In genomic region chr7:139085629-139086194, GRCm38 (mm10) we compare ENCODE assay signal across 8 mouse cellular contexts. TPM values are rescaled to one million over a fixed set of nuclear protein-coding genes. Genes with fewer than 3 reads are reported as not detected.
DNase-seq lines count a peak whose midpoint lies in the region; ATAC-seq and TF ChIP-seq lines count a peak whose summit lies in the region.

Gene Dpysl4, plus strand, starts transcription at chr7:139086001.

- peak within 1 kb of the TSS; percentile 80 for H3K4me2 ChIP-seq in intestine, embryonic 16.5 days (ENCODE audit: low read depth, low read length)
- peak within 1 kb of the TSS; percentile 72 for H3K4me2 ChIP-seq in midbrain, embryonic 12.5 days (replicated peaks)
- H3K4me2 ChIP-seq in stomach, postnatal 0 days (replicated peaks; ENCODE audit: low read depth) = peak within 1 kb of the TSS; percentile 69

- peak; percentile 45 for DNase-seq in adrenal gland, adult 8-10 months
- DNase-seq in cerebellum, postnatal 4 days (ENCODE audit: low spot score in 2 of 2) = peak; percentile 71 to 83
- DNase-seq in gastrocnemius, postnatal 14 days = peak; percentile 56
- DNase-seq in left cerebral cortex, postnatal 25 days (ENCODE audit: low spot score in 2 of 2) = peak; percentile 92 to 96
- DNase-seq in stomach, postnatal 0 days (ENCODE audit: low spot score) = peak; percentile 63
- no peak for DNase-seq in spleen, postnatal 36 days (ENCODE audit: low spot score in 2 of 2)

- TF ChIP-seq CTCF in stomach, postnatal 0 days (IDR thresholded peaks at IDR 0.05; ENCODE audit: low read depth) = no peak

- peaks cover 2% of the 10 kb centered on the region; the same call in 1 of the 2 replicates for H3K9me3 ChIP-seq in intestine, embryonic 16.5 days (ENCODE audit: control insufficient read depth, low read length)
- H3K9me3 ChIP-seq in midbrain, embryonic 12.5 days = no peaks in the 10 kb centered on the region
- no peaks in the 10 kb centered on the region for H3K9me3 ChIP-seq in stomach, postnatal 0 days (ENCODE audit: control insufficient read depth, low read length)

- H3K27ac ChIP-seq in intestine, embryonic 16.5 days (ENCODE audit: low read length) = no peak within 1 kb of the TSS
- peak within 1 kb of the TSS; percentile 80 for H3K27ac ChIP-seq in midbrain, embryonic 12.5 days (replicated peaks)
- H3K27ac ChIP-seq in stomach, postnatal 0 days (replicated peaks) = no peak within 1 kb of the TSS

- H3K4me3 ChIP-seq in intestine, embryonic 16.5 days (ENCODE audit: low read length) = peak within 1 kb of the TSS; percentile 64
- peak within 1 kb of the TSS; percentile 71 for H3K4me3 ChIP-seq in midbrain, embryonic 12.5 days
- H3K4me3 ChIP-seq in stomach, postnatal 0 days (ENCODE audit: low read depth, low read length) = peak within 1 kb of the TSS; percentile 53

- WGBS in intestine, embryonic 16.5 days = 5% methylated on average over 32 of the region's 32 CpGs
- 6% methylated on average over 32 of the region's 32 CpGs for WGBS in midbrain, embryonic 12.5 days
- WGBS in stomach, postnatal 0 days = 8% methylated on average over 30 of the region's 32 CpGs

- H3K9ac ChIP-seq in intestine, embryonic 16.5 days (ENCODE audit: low read depth, low read length) = peak within 1 kb of the TSS; percentile 74
- peak within 1 kb of the TSS; percentile 88 for H3K9ac ChIP-seq in midbrain, embryonic 12.5 days (replicated peaks)
- H3K9ac ChIP-seq in stomach, postnatal 0 days (ENCODE audit: low read length) = peak within 1 kb of the TSS; percentile 61

- H3K36me3 ChIP-seq in intestine, embryonic 16.5 days (ENCODE audit: control insufficient read depth, insufficient read depth, low read length) = no peaks in the 10 kb centered on the region
- H3K36me3 ChIP-seq in midbrain, embryonic 12.5 days = peaks cover 21% of the 10 kb centered on the region
- H3K36me3 ChIP-seq in stomach, postnatal 0 days (ENCODE audit: control insufficient read depth, insufficient read depth, low read length) = no peaks in the 10 kb centered on the region

- ATAC-seq in intestine, embryonic 16.5 days = peak; percentile 83
- ATAC-seq in midbrain, embryonic 12.5 days (ENCODE audit: low FRiP score, low read depth) = peak; percentile 87
- peak; percentile 78 for ATAC-seq in stomach, postnatal 0 days (ENCODE audit: low FRiP score, low TSS enrichment)

- intact Hi-C loops in gastrocnemius, postnatal 14 days (cut with DNase I; ENCODE audit: low total_unique reads) = no loop called here
- intact Hi-C loops in left cerebral cortex, postnatal 25 days (cut with DNase I) = no loop called here

- 0 out of 2 replicates have a peak, but pooled peaks cover 2% of the 10 kb centered on the region for H3K4me1 ChIP-seq in intestine, embryonic 16.5 days (ENCODE audit: control insufficient read depth, insufficient read depth, low read length)
- peaks cover 32% of the 10 kb centered on the region for H3K4me1 ChIP-seq in midbrain, embryonic 12.5 days
- H3K4me1 ChIP-seq in stomach, postnatal 0 days (replicated peaks; ENCODE audit: control insufficient read depth, insufficient read depth) = no peaks in the 10 kb centered on the region

- peaks cover 23% of the 10 kb centered on the region for H3K27me3 ChIP-seq in intestine, embryonic 16.5 days (replicated peaks; ENCODE audit: control insufficient read depth, insufficient read depth, low read length)
- peaks cover 11% of the 10 kb centered on the region for H3K27me3 ChIP-seq in midbrain, embryonic 12.5 days
- H3K27me3 ChIP-seq in stomach, postnatal 0 days (ENCODE audit: control insufficient read depth, insufficient read depth, low read length) = no peaks in the 10 kb centered on the region

- TF ChIP-seq EP300 in stomach, postnatal 0 days (optimal IDR thresholded peaks at IDR 0.05) = no peak

RNA-seq across cellular contexts. Expression of gene Dpysl4, which starts in this region (rescaled TPM):
- total RNA-seq in adrenal gland, adult 8-10 months (2022) = 1 to 10 TPM; 1.1 to 3.2 (median 2.5) TPM
- total RNA-seq in gastrocnemius, postnatal 14 days (2021) = 1 to 10 TPM; 1.2 to 1.3 TPM
- polyA plus RNA-seq in intestine, embryonic 16.5 days (2015; fragmentation: Nextera tagmentation; extraction: Ambion mirVana) = 10.0 and 11.6 TPM in 2 replicates
- 10 to 100 TPM; 57.7 to 62.6 TPM for total RNA-seq in left cerebral cortex, postnatal 25 days (2021)
- 212 and 220 TPM in 2 replicates for polyA plus RNA-seq in midbrain, embryonic 12.5 days (2016; fragmentation: Nextera tagmentation; extraction: Ambion mirVana)
- polyA plus RNA-seq in stomach, postnatal 0 days (2015; fragmentation: Nextera tagmentation; extraction: Ambion mirVana) = 4.8 and 5.1 TPM in 2 replicates

Comparison
In these comparisons a context has a peak if more than half of its experiments do, and no peak if none do; other contexts are left out.
1. RNA of gene Dpysl4 (total RNA-seq): 57.7 to 62.6 TPM in left cerebral cortex, postnatal 25 days; 1.1 to 3.2 TPM in adrenal gland, adult 8-10 months and 1.2 to 1.3 TPM in gastrocnemius, postnatal 14 days; every median in the first group is over 10 times any median in the second.
2. RNA of gene Dpysl4 (polyA plus RNA-seq): 212 to 220 TPM in midbrain, embryonic 12.5 days; 10.0 to 11.6 TPM in intestine, embryonic 16.5 days and 4.8 to 5.1 TPM in stomach, postnatal 0 days; every median in the first group is over 10 times any median in the second.
3. DNase-seq: peak in adrenal gland, adult 8-10 months (single experiment), cerebellum, postnatal 4 days (2 of 2), gastrocnemius, postnatal 14 days (single experiment), left cerebral cortex, postnatal 25 days (2 of 2) and stomach, postnatal 0 days (single experiment); none in spleen, postnatal 36 days (0 of 2).
4. Peak in every context shown above with its lines, with median percentiles within 50 percentile points of each other: ATAC-seq, H3K4me2 ChIP-seq, H3K4me3 ChIP-seq and H3K9ac ChIP-seq.